Mouse (Mus musculus) embryonic facial prominence, embryonic 14.5 days (tissue): ENCODE data around the gene Fah. TPM values are rescaled to one million over a fixed set of nuclear protein-coding genes. Genes with fewer than 3 reads are reported as not detected.

Experiments
- ATAC-seq: fragments of 200-750 bp; cut with Nextera tagmentation; 2 replicates; pipeline ENCODE4 v1.8.0; 2017; ENCODE audit warnings: low read depth, moderate number of reproducible peaks, moderate TSS enrichment
- DNase-seq: peaks from one replicate; pipeline ENCODE4 v3.0.0-alpha.2; 2015; ENCODE audit warnings: low spot score
- H3K27ac ChIP-seq: fragments of 300-500 bp; sonication (generic); replicated peaks from 2 replicates; pipeline ENCODE4 v1.5.1; 2014; ENCODE audit warnings: low read depth, mild to moderate bottlenecking, low read length, moderate library complexity
- H3K27me3 ChIP-seq: fragments of 300-500 bp; sonication (generic); replicated peaks from 2 replicates; pipeline ENCODE4 v1.6.1; 2014; ENCODE audit warnings: low read length; ENCODE audit not compliant: control insufficient read depth, insufficient read depth
- H3K36me3 ChIP-seq: fragments of 300-500 bp; sonication (generic); 2 replicates; pipeline ENCODE4 v1.6.1; 2014; ENCODE audit warnings: low read length, mixed read lengths; ENCODE audit not compliant: control insufficient read depth, insufficient read depth
- H3K4me1 ChIP-seq: fragments of 300-500 bp; sonication (generic); 2 replicates; pipeline ENCODE4 v1.6.1; 2014; ENCODE audit warnings: antibody characterized with exemption, low read length; ENCODE audit not compliant: control insufficient read depth, insufficient read depth
- H3K4me2 ChIP-seq: fragments of 300-500 bp; sonication (generic); 2 replicates; pipeline ENCODE4 v1.6.1; 2014; ENCODE audit warnings: low read depth, mild to moderate bottlenecking, low read length, moderate library complexity, mixed read lengths
- H3K4me3 ChIP-seq: fragments of 300-500 bp; sonication (generic); 2 replicates; pipeline ENCODE4 v1.5.1; 2014; ENCODE audit warnings: low read depth, mild to moderate bottlenecking, low read length
- H3K9ac ChIP-seq: fragments of 300-500 bp; sonication (generic); 2 replicates; pipeline ENCODE4 v1.6.1; 2014; ENCODE audit warnings: low read depth, mild to moderate bottlenecking, low read length, moderate library complexity, mixed read lengths
- H3K9me3 ChIP-seq: fragments of 300-500 bp; sonication (generic); 2 replicates; pipeline ENCODE4 v1.6.1; 2016; ENCODE audit warnings: low read length; ENCODE audit not compliant: control insufficient read depth
- WGBS: fragments of 180-500 bp; shearing (Covaris S2); extraction: QIAGEN DNeasy Blood & Tissue Kit; methylation state at CpG from one replicate; pipeline ENCODE4 v1.1.7; 2014; 5-methylcytosine and 5-hydroxymethylcytosine counted together
- polyA plus RNA-seq: library from polyadenylated mRNA; unstranded; fragments of >200 nt; fragmentation: Nextera tagmentation; extraction: Ambion mirVana; gene quantifications from 2 replicates; pipeline ENCODE4 v1.2.1, GENCODE M21; 2014

The Fah gene
- polyA plus RNA-seq, 1 experiment from 2014 or later, result 7.4 TPM

DNA sequence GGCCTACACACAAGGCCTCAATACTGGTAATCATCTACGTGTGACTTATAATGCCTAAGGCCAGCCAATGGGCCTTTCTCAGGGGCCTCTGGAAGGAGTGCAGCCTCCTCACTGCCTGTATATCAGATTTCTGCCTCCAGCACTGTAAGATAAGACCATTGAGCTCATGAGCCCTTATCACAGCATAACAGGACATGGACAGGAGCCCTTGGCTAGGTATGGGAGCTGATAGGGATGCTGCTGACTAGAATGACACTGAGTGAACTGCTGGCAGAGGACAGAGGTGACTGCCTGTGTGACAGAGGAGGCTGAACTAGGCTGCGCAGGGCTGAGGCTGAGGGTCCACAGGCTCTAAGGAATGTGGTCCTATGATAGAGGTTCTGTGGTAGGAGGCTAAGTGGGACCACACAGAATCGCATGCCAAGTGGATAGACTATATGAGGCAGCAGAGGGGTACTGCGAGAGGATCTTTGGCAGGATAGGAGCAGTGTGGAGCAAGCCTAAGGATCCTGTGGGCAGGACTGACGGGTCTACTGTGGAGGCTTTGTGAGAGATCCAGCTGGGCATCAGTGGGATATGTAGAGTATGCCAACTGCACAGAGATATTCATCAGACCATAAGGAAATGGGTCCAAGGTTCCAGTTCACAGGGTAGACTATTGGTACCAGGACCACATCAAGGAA lies 19.3 kb downstream of the Fah start:
- WGBS, result 90% methylated on average over 5 of the region's 5 CpGs
- Histone ChIP-seq H3K4me3 (no peak overlapping the region), H3K27me3 (no peaks in the 10 kb centered on the region), H3K9ac (no peak overlapping the region), H3K27ac (no peak overlapping the region), H3K9me3 (no peaks in the 10 kb centered on the region), H3K4me1 (no peaks in the 10 kb centered on the region), H3K36me3 (no peaks in the 10 kb centered on the region), H3K4me2 (no peak overlapping the region)
- ATAC-seq (no peak), DNase-seq (no peak)

GRCm38 (mm10) chr7:84586360-84587100 lies 20.0 kb downstream of the Fah start:
- Histone ChIP-seq H3K4me3 (no peak overlapping the region), H3K4me1 (no peaks in the 10 kb centered on the region), H3K4me2 (no peak overlapping the region), H3K27me3 (no peaks in the 10 kb centered on the region), H3K9ac (no peak overlapping the region), H3K27ac (no peak overlapping the region), H3K9me3 (no peaks in the 10 kb centered on the region), H3K36me3 (no peaks in the 10 kb centered on the region)
- WGBS, result 64% methylated on average over 3 of the region's 3 CpGs
- DNase-seq (no peak), ATAC-seq (no peak)

DNA sequence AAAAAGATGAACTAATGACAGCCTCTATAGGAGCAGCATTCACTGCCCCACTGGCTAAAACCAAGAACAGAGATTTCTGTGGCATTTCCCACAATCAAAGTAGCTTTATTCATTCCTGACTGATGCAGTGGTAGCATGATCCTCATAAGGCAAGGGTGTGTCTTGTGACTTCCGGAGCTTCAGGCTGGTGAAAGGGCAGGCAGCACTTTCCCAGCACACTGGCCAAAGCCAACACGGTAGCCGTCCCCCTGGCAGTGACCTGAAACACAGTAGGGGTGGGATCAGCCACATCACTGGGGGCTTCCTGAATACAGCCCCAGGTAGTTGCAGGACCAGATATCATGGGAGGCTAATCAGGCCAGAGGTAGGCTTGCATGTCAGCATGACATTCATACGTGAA lies 21.4 kb downstream of the Fah start:
- no peaks in the 10 kb centered on the region for H3K27me3 ChIP-seq
- DNase-seq, result no peak
- H3K4me2 ChIP-seq, result no peak overlapping the region
- 88% methylated on average over 4 of the region's 4 CpGs for WGBS
- no peaks in the 10 kb centered on the region for H3K4me1 ChIP-seq
- no peaks in the 10 kb centered on the region for H3K9me3 ChIP-seq
- no peak overlapping the region for H3K4me3 ChIP-seq
- no peak overlapping the region for H3K27ac ChIP-seq
- ATAC-seq, result no peak
- no peak overlapping the region for H3K9ac ChIP-seq
- no peaks in the 10 kb centered on the region for H3K36me3 ChIP-seq

DNA sequence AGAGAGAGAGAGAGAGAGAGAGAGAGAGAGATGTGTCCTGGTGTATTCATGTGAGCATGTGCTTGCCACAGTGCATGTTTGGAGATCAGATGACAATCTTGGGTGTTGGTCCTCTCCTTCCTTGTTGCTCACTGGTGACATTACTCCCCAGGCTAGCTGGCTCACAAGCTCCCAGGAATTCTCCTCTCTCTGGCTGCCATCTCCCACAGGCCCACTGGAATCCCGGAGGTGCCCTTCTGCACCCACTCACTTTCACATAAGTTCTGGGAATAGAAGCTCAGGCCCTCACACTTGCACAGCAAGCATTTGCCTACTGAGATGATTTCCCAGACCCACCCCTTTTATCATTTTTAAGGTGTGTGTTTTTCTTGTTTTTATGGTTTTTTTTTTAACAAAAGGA lies 26.8 kb downstream of the Fah start:
- no peak overlapping the region for H3K27ac ChIP-seq
- H3K36me3 ChIP-seq, result no peaks in the 10 kb centered on the region
- no peaks in the 10 kb centered on the region for H3K27me3 ChIP-seq
- DNase-seq, result no peak
- H3K4me3 ChIP-seq, result no peak overlapping the region
- ATAC-seq, result no peak
- no peak overlapping the region for H3K4me2 ChIP-seq
- no peak overlapping the region for H3K9ac ChIP-seq
- H3K9me3 ChIP-seq, result no peaks in the 10 kb centered on the region
- H3K4me1 ChIP-seq, result no peaks in the 10 kb centered on the region
- 79% methylated on average over 1 of the region's 1 CpGs for WGBS

DNA sequence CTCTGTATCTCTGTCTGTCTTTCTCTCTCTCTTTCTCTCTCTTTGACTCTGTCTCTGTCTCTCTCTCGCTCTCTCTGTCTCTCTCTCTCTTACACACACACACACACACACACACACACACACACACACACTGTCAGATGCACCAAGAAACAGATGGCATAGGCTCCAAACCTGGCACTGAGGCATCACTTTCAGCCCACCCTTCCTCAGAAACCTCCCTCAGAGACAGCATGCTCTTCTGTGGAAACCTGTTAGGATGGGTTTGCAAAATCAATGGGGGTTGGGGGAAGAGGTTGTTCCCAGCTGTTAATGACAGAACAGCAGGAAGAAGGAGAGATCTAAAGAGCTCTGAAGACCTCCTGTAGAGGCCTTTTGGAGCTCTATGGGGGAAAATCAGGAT lies 27.7 kb downstream of the Fah start:
- no peaks in the 10 kb centered on the region for H3K36me3 ChIP-seq
- H3K4me3 ChIP-seq, result no peak overlapping the region
- no peak for DNase-seq
- no peaks in the 10 kb centered on the region for H3K9me3 ChIP-seq
- no peak overlapping the region for H3K9ac ChIP-seq
- 83% methylated on average over 1 of the region's 1 CpGs for WGBS
- H3K4me1 ChIP-seq, result no peaks in the 10 kb centered on the region
- H3K27ac ChIP-seq, result no peak overlapping the region
- no peaks in the 10 kb centered on the region for H3K27me3 ChIP-seq
- no peak overlapping the region for H3K4me2 ChIP-seq
- no peak for ATAC-seq

DNA sequence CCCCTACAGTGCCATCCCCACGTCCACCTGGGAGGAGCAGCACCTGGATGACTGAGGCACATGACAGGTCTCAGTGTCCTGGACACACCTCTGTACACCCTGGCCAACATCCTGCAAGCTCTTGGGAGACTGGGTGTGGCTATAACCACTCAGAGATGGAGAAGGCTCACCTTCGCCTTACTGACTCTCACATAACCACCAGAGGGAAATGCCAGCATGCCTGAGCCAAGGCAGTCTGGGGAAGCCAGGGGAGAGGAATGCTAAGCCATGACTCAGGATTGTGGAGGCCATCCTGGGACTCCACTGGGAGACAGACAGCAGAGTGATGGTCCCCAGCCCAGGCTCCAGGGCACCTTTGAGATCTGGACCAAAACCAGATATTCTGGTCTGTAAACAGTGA lies 29.5 kb downstream of the Fah start:
- ATAC-seq, result no peak
- H3K4me1 ChIP-seq, result no peaks in the 10 kb centered on the region
- no peaks in the 10 kb centered on the region for H3K9me3 ChIP-seq
- no peak overlapping the region for H3K9ac ChIP-seq
- DNase-seq, result no peak
- H3K27me3 ChIP-seq, result no peaks in the 10 kb centered on the region
- no peak overlapping the region for H3K27ac ChIP-seq
- no peak overlapping the region for H3K4me3 ChIP-seq
- H3K36me3 ChIP-seq, result no peaks in the 10 kb centered on the region
- 72% methylated on average over 2 of the region's 2 CpGs for WGBS
- H3K4me2 ChIP-seq, result no peak overlapping the region

- Histone ChIP-seq H3K36me3 (no peaks in the 10 kb centered on the region), H3K4me1 (no peaks in the 10 kb centered on the region), H3K9me3 (no peaks in the 10 kb centered on the region), H3K27ac (no peak overlapping the region), H3K27me3 (no peaks in the 10 kb centered on the region), H3K9ac (no peak overlapping the region), H3K4me2 (no peak overlapping the region), H3K4me3 (no peak overlapping the region)
- no peak for DNase-seq
- 63% methylated on average over 6 of the region's 6 CpGs for WGBS
- ATAC-seq, result no peak
These were observed 40.3 kb downstream of the Fah start for GRCm38 (mm10) chr7:84566200-84566599.

DNA sequence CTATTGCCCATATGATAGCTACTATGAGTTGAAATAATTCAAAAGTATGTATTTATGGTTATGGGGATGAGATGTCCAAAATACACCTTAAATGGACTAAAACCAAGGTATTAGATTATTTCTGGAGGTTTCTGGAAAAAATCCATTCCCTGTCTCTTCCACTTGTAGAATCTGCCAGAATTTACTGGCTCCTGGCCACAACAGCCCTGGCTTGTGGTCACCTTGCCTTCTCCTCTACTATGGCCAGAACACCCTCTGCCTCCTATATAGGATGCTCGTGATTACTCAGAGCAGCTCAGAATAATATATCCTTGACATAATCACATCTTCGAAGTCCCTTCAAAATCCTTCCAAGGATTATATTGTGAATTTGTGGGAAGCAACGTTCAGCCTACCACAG lies 42.3 kb downstream of the Fah start:
- Histone ChIP-seq H3K4me1 (no peaks in the 10 kb centered on the region), H3K27ac (no peak overlapping the region), H3K36me3 (no peaks in the 10 kb centered on the region), H3K9ac (no peak overlapping the region), H3K4me3 (no peak overlapping the region), H3K9me3 (no peaks in the 10 kb centered on the region), H3K27me3 (no peaks in the 10 kb centered on the region), H3K4me2 (no peak overlapping the region)
- 82% methylated on average over 3 of the region's 3 CpGs for WGBS
- DNase-seq (no peak), ATAC-seq (no peak)

- Histone ChIP-seq H3K27me3 (no peaks in the 10 kb centered on the region), H3K9me3 (no peaks in the 10 kb centered on the region), H3K27ac (no peak overlapping the region), H3K4me1 (no peaks in the 10 kb centered on the region), H3K4me2 (no peak overlapping the region), H3K9ac (no peak overlapping the region), H3K4me3 (no peak overlapping the region), H3K36me3 (no peaks in the 10 kb centered on the region)
- DNase-seq (no peak), ATAC-seq (no peak)
- WGBS, result 82% methylated on average over 1 of the region's 1 CpGs
These were observed 46.0 kb downstream of the Fah start for GRCm38 (mm10) chr7:84560500-84560899.
